Mouse (Mus musculus) embryo, embryonic 10.5 days (tissue): ENCODE results near the gene Plcl2.
"Not testable (repeated sequence)": the region's sequence is repeated elsewhere in the genome, so short reads cannot be mapped to it uniquely, and the experiment has no call there.

Source experiments
- DNase-seq: peaks from one replicate; pipeline ENCODE4 v3.0.0-alpha.2; 2015; ENCODE audit warnings: low spot score

Plcl2 gene

DNA sequence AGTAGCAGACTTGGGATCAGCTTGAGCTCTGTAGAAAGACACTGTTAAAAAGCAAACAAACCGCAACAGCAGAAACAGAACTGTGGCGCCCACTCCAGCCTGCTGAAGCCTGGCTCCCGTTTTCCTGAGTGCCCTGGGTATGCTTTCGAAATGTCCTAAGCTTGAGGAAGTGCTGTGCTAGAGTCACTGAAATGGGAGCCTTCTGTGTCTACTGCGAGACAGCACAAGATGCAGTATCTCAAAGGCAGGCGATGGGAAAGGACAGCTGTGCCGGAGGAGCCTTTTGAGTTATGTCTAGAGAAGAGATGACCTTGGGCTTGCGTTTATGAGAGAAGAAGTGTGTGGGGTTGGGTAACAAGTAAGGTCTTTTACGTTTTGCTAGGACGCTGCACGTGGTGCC lies 166.0 kb downstream of the Plcl2 start:
- DNase-seq: no peak

DNA sequence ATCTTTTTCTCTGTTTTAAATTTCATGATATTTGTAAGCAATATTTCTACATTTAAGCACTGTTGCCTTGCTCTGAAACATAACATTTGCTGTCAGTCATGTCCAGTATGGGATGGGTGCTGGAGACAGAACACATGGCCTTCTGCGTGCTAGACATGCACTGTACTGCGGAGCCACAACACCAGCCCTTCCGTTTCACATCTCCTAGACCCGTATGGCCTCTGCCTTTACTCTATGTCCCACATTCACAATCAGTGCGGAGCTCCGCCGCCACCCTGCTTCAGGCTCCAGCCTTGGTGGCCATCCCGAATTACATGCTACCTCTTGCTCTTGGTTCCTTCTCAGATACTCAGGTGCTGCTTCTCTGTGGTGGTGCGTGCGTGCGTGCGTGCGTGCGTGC lies 168.1 kb downstream of the Plcl2 start:
- DNase-seq: no peak

DNA sequence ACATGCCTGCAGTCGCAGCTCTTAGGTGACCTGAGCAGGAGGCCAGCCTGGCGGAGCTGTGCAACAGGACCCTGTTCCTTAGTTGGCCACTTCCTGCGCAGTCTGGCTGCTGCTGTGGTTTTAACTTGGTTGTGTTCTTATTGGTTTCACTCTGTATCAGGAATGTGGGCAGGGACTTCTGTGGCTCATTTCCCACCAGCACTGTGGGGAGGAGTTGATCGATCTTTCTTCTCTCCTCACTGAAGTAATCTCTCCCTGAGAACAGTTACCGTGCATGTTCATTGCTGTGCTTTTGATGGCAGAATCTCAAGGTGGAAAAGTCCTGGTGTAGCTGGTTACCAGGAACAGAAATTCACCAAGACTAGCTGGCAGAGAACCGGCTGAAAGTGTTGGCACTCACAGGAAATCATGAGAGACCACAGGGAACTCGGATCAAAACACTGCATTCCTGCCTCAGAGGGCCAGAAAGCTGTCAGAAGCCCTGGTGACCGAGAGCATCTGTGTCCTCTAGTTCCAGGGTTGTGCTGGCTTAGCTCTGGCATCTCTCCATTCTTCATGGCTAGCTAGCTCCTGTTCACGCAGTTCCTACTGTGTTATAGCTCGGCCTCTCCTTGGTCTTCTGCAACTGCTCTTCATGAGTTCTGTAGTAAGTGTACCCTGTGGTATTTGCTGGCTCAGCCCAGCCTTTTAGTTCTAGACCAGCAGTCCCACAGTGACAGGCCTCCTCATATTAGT lies 168.9 kb downstream of the Plcl2 start:
- no peak for DNase-seq

DNA sequence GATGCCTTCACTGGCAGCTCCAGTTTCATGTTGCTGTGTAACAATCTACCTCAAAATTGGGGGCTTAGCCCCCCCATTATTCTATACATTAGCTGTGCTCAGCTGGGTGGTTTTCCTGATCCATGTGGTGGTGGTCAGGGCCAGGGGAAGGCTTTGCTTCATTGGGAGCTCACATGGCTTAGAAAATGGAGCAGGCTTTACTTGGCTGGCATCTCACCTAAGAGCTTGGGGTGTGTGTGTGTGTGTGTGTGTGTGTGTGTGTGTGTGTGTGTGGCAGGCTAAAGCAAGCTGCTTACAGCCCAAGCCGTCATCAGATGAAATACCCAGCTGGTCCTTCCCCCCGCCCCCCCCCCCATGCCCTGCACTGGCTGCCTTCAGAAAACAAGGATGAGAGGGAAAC lies 169.5 kb downstream of the Plcl2 start:
- no peak for DNase-seq

DNA sequence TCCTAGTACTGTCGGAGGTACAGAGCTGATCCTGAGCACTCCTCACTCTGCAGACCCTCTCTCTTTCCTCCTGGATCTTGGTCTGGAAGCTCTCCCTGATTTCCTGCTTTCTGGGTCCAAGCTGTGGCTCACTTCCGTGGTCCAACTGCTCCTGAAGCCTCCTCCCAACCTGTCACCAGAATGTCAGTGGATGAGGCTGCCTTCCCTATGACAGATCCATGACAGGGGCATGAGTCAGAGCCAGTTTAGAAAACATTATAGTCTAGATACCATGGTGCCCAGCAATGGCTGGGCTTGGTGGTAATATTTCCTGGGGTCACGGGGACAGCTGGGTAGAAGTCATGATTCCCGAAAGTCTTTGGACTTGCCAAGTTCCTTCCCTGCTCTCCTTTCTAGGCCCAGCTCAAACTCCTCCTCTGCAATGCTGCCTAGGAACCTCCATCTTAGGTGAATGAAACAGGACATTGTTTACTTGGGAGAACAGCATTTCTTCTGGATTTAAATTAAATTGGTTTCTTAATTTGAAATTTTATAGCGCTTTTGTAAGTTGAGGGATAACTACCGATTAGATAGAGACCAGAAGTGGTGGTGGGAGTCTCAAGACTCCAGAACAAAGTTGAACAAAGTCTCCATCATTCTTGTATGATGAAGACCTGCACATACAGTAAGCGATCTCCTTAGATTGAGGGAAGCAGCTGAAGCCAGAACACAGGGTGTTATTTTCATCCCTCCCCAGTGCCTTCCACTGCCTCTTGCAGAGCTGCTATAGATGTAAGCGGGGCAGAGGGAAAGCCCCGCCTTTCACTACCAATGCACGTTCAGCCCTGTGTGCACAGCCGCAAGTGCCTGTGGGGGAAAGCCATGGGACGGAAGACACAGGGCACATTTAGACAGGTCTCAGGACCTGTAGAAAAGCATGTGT lies 170.7 kb downstream of the Plcl2 start:
- no peak for DNase-seq

DNA sequence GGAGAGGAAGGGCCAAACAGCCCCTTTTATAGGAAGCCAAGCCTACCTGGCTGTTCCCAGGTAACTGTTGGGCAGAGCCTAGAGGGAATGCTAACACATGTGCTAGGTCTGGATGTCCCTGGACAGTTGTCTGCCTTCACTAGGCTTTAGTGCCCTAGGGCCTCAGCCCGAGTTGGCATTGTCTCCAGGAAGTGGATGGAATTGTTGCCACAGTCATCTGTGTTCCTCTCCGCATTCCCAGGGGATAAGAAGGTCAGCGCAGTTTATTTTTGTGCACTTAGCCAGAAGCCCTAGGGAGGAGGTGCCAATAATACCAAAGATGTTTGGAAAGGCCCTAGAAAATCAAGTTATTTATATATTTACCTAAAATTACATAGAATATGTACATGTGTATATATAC lies 173.5 kb downstream of the Plcl2 start:
- no peak for DNase-seq

DNA sequence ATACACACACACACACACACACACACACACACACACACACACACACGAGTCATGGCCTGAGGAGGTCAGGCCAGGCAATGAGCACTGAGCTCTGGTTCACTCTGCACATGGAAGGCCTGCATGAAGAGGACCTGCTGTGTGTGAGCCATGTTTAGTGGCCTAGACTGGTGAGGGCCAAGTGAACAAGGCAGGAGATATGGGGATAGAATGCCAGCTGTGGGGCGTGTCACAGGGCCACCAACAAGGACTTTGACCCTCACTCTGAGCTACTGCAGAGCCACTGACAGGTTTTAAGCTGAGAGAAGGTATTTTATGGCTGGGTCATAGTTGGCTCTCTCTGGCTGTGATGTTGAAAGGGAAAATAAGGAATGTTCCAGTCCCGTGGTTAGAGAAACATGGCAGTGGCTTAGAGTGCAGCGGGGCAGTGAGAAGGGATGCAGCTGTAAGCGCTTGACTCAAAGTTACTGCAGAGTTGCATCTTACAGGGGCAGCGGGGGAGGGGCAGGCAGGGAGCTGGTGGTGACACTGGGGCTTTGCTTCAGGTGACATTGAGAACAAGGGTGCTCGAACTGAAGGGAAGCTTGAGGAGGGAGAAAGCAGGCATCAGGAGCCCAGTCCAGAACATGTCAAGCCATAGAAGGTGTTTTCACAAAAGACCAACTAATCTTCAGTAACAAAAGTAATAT lies 175.9 kb downstream of the Plcl2 start:
- DNase-seq: peak; percentile 8

DNA sequence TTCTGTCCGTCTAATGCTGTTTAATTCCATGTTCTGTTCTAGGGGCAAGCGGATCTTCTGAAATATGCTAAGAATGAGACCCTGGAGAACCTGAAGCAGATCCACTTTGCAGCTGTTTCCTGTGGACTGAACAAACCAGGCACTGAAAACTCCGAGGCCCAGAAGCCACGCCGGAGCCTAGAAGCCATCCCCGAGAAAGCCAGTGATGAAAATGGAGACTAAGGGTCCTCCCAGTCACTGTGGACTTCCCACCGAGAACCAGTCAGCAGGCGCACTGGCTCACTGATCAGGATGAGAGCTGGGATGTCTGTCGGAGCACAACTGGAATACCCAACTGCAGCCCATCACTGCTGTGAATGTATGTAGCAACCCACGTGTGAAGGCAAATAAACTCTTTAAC lies 178.5 kb downstream of the Plcl2 start:
- no peak for DNase-seq

DNA sequence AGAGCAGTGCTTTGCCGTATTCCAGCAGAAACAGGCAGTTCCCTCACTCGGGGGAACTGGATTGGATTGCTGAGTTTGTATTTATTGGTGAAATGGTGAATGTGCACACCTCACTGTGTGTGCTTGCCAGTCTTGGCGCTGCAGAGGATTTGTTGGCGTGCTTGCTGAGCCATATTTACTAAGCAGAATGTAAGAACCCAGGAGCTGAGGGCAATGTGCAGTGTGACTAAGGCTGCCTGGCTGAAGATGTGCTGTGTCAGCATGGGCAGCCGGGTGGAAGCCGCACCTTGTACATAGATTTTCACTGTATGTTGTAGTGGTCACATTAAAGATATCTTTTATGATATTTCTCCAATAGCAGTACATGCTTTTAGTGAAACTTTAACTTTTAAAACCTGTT lies 178.9 kb downstream of the Plcl2 start:
- no peak for DNase-seq

DNA sequence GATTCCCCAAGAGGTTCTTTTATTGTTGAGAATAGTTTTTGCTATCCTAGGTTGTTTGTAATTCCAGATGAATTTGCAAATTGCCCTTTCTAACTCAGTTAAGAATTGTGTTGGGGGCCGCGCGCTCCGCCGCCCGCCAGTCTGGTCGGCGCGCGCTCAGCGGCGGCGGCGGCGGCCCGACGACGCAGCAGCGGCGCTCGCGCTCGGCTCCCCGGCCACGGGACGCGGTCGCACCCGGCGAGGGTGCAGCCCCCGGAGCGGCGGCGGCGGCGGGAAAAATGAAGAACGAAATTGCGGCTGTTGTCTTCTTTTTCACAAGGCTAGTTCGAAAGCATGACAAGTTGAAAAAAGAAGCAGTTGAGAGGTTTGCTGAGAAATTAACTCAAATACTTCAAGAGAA lies 189.2 kb downstream of the Plcl2 start:
- DNase-seq: not testable (repeated sequence)

DNA sequence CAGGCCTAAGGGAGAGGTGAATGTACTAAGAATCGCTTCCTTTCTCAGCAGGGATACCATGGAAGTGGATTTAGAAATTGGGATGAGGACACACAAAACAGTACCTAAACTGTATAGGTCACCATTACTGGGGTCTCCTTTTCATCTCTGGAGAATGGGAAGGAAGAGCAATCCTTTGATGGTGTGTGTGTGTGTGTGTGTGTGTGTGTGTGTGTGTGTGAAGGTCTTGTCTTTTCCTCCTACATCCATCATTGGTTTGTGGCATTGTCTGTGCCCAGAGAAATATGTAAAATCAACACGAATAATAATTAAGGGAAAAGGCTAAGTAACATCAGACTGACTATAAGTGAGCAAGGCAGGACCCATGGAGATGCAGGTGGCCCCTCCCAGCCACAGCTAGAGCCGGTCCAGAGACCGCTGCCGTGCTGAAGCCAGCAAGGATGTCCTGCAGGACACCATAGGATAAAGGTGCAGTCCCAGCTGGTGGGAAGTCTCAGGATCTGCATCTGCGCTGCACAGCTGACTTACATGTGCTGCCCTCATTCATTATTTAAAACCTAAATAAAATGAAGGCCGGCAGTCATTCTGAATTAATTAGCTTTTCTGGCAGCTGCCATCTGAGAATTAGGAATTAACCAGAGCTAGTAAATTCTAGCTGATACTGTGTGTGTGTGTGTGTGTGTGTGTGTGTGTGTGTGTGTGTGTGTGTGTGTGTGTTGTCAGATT lies 201.5 kb downstream of the Plcl2 start:
- peak; percentile 3 for DNase-seq

DNA sequence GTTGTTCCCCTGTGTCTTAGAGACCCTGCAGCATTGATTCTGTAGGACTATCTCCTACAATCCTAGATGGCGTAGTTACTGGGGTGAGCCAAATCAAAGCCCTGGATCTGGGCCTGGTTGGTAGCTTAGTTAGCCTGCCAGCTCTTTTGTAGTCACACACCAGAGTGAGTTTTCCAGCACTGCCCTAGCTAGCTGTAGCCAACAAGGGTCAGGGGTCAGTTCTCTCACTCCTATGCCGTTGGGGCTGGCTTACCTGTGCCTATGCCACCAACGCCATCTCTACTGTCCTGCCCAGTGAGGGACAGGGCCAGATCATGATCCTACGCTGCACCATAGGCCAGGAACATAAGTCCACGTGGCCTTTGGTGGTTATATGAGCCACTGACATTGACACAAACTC lies 208.4 kb downstream of the Plcl2 start:
- DNase-seq: no peak

DNA sequence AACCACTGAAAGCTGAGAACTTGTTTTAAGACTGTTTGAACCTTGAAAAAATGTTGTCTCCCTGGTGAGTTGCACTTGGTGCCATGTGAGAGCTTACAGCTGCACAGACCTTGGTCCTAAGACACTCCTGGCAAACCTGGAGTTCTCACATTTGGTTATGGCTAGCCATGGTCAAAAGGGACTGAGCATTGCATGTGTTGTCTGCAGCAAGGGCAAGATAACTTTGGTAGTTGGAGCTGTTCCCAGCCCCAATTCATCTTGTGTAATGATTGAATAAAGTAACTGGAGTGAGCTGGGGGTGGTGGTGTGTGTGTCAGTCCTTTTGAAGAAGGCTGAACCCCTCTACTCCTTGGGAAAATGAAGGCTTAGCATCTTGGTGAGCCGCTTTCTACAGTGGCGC lies 215.2 kb downstream of the Plcl2 start:
- DNase-seq: no peak

DNA sequence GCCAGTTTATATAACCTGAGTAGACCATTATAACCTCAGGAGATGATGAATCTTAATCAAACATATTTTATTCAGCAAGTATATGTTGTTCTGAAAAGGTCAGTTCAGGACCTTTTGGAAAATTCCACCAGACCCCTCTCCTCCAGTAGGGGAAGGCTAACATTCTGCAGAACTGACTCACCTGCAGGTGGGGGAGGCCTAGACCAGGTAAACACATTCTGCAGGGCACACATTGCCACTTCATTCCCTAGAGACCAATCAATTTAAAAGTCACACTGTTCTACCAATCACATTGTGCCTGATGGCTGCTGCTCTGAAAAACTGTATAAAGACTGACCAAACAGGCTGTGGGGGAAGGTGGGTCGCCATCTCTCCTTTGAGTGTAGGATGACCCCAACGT lies 217.1 kb downstream of the Plcl2 start:
- DNase-seq: no peak

DNA sequence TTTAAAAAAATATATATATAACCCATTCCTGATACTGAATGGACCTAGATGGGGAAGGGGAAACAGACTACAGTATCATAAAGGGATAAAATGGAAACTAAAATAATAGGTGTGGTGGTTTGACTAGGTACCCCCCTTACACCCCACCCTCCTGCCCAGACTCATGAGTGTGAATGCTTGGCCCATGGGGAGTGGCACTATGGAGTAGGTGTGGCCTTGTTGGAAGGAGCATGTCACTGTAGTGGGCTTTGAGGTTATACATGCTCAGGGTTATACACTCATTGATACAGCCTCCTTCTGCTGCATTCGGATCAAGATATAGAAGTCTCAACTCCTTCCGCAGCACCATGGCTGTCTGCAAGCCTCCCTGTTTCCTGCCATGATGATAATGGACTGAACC lies 219.8 kb downstream of the Plcl2 start:
- no peak for DNase-seq

DNA sequence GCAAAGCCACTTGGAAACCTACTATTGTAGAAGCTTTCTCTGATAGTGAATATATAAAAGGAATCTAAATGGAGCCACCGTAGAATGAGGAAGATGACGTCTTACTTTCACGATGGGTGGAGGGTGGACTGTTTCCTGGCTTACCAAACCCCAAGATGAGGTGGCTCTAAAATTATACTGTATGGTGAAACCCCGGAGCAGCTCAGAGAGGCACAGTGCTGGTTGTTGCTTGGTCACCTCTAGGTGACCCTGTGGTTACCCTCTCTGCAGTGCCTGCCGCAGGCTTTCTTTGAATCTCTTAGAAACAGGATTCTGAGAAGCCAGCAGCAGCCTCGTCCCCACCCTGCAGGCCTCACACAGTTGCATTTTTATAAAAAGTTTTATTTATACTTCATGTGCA lies 220.4 kb downstream of the Plcl2 start:
- DNase-seq: no peak

DNA sequence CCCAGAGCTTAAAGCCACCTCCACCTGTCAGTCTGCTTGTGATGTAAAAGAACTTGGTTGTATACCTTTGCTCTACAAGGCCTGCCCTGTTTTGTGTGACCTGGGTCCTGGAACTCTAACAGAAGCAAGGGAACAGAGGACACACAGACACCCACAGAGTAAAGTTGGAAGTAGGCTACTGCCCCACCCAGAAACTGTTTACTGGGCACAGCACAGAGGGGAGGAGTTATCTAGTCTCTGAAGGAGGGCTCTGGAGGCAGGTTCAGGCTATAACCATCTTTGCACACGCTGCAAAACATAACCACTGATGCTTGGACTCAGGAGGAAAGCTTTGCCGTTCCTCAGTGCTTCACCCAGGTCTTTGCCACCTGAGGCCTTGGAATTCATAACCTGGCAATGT lies 221.7 kb downstream of the Plcl2 start:
- no peak for DNase-seq

DNA sequence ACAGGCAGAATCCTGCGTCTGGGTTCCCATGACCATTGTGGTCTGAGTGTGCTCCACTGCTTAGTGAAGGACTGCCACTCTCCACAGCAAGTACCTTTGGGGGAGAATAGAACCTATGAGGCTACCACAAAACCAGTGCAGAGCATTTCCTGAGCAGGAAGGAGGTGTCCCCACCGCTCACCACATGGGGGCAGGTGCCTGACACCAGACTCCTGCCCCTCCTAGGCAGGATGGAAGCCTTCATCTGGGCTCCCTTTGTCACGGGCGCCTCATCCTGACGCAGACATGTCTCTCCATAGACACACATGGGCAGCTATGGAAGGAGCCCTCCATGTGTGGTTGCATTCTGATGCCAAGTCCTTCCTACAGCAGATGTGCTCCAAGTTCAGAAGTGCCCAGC lies 222.7 kb downstream of the Plcl2 start:
- no peak for DNase-seq

DNA sequence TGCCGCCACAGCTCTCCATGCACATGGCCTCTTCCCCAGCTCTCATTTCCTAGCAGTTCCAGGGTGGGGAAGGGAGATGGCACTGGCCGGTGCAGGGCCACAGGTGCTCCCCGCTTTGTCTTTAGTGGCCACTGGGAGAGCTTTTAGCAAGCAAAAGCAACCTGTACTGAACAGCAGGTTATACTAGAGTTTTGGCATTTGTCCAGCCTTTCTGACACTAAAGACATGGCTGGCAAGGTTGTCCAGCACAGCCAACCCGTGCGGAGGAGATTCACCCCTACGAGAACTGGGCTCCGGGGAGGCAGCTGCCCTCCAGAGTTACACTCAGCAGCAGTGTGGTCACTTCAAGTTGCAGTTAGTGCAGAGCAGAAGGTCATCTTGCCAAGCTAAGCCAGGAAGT lies 224.2 kb downstream of the Plcl2 start:
- no peak for DNase-seq

DNA sequence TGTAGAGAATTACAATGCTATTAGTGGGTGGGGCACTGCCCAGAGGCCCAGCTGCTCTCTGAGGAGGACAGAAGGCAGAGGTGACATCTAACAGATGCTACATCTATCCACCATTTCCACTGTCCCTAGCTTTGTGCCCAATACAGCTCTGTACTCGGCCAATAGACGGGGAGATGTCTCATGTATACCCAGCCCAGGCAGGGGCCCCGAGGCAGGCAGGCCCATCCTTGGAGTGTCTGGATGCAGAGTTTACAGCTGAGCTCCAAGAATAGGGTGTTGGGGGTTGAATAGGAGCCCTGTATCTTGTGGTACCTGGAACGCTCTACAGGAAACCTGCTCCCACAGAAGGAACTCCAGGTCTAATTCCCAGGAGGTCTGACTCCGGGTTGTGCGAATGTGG lies 225.6 kb downstream of the Plcl2 start:
- DNase-seq: no peak

DNA sequence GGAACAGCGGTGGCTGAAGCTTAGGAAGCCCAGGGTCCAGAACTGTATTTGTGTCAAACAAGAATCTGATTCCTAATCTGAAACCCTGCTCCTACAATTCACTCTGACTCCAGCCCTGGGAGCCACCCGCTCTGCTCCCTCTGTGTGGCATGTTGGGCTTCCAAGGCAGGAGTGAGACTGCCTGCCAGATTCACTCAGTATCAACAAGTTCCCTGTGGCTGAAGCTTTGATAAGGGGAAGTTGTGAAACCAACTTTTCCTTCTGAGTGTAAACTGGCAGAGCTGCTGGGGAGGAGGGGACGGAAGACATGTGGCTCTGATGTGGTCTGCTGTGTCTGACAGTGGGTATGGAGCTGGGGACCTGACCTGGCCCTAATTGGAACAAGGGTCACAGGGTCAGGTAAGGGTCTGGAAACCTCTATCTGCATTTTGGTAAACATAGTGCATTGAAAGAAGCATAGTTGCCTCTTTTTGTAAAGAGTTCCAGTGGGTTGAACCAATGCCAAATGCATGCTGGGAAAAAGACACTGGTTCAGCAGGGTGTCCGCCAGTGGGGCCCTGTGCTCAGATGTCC lies 226.3 kb downstream of the Plcl2 start:
- no peak for DNase-seq

DNA sequence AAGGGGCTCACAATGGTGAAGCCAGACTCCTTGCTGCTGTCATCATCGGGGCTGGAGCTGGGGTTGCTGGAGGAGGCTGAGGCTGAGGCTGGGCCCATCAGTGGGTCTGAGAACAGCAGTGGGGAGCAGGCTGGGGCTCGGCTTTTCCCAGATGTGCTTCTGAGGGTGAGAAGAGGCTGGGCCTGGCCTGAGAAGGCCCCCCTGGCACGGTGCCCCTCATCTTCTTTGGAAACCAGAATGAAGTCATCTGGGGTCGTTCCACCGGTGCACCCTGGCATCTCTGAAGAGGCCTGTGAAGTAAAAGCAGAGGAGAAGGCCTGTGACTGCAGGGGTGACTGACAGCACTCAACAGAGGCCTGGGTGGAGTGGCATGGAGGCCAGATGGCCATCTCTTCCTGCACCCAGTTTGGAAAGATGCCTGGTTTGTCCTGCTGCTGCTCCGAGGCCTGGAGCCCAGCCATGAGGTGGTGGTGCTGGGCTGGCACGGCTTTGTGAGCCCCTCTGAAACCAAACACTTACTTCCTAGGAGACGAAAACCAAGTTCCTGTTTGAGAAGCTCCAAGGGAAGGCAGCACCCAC lies 226.8 kb downstream of the Plcl2 start:
- no peak for DNase-seq
